Mouse (Mus musculus) Patski (cell line): ENCODE measurements at regions not wholly inside any gene's neighbourhood (a gene's known extent, or its start where the extent isn't known, plus 50 kb on each side); places are given as distances from the start of the nearest gene placed in this dataset.
"Not testable (repeated sequence)": the region's sequence is repeated elsewhere in the genome, so short reads cannot be mapped to it uniquely, and the experiment has no call there.

Experiments used
- ATAC-seq: fragments of 100-300 bp; one replicate; pipeline ENCODE4 v1.8.0; 2021
- CTCF ChIA-PET: fragments of 350-600 bp; sonication (Branson Sonifier 250); formaldehyde crosslinking; loops from one replicate; lab custom pipeline; 2022; ENCODE audit warnings: inconsistent platforms; lab: Charles Lee
- POLR2A ChIA-PET: fragments of 350-600 bp; sonication (Branson Sonifier 250); formaldehyde crosslinking; loops from one replicate; lab custom pipeline; 2022; ENCODE audit warnings: antibody characterized with exemption, inconsistent platforms; lab: Charles Lee
- DNase-seq: peaks from one replicate; pipeline ENCODE4 v3.0.0-alpha.2; 2011; ENCODE audit warnings: low read depth, low spot score
- H3K27me3 ChIP-seq: fragments of 371-371 bp; one replicate; pipeline ENCODE4 v1.5.1; 2021
- CTCF ChIP-seq: fragments of 100-300 bp; IDR thresholded peaks from one replicate; pipeline ENCODE4 v1.5.1; 2021
- in situ Hi-C: fragments of 300-500 bp; cut with MboI; formaldehyde crosslinking; loops from 3 replicates; pipeline ENCODE4 v1.11.1; 2018; ENCODE audit warnings: low pct_unique_long_range_greater_than_20kb, mixed read lengths

- ChIA-PET POLR2A (no interaction called here), CTCF (no interaction called here)
- no peak for TF ChIP-seq CTCF
- in situ Hi-C loops: no loop called here
- DNase-seq: no peak
- no peak for ATAC-seq
- H3K27me3 ChIP-seq: no peaks in the 10 kb centered on the region
These were observed 98.3 kb upstream of the Sec61g start for GRCm38 (mm10) chr11:16606435-16607214.

- DNase-seq, in situ Hi-C loops, ATAC-seq, CTCF ChIA-PET, H3K27me3 ChIP-seq, POLR2A ChIA-PET: not testable (repeated sequence)
These were observed 99.7 kb upstream of the Sec61g start for GRCm38 (mm10) chr11:16607900-16608422.

- ATAC-seq: no peak
- CTCF ChIA-PET: no interaction called here
- no peaks in the 10 kb centered on the region for H3K27me3 ChIP-seq
- TF ChIP-seq CTCF: no peak
- POLR2A ChIA-PET: no interaction called here
- DNase-seq: no peak
- in situ Hi-C loops: no loop called here
These were observed 103.5 kb upstream of the Sec61g start for GRCm38 (mm10) chr11:16611741-16612140.

GRCm38 (mm10) chr11:16612524-16612923 lies 104.2 kb upstream of the Sec61g start:
- ChIA-PET CTCF (no interaction called here), POLR2A (no interaction called here)
- in situ Hi-C loops: no loop called here
- DNase-seq (no peak), ATAC-seq (no peak)
- no peak for TF ChIP-seq CTCF
- no peaks in the 10 kb centered on the region for H3K27me3 ChIP-seq

- CTCF ChIA-PET: interaction anchor here (0.9 kb wide), 2 partner anchors 15 to 320 kb away, joined by 3 read pairs; no protein-coding TSS in a partner anchor
These were observed 111.5 kb upstream of the Sec61g start for GRCm38 (mm10) chr11:16619736-16620135.

GRCm38 (mm10) chr11:16623694-16624093 lies 115.4 kb upstream of the Sec61g start:
- no peak for ATAC-seq
- no peaks in the 10 kb centered on the region for H3K27me3 ChIP-seq
- ChIA-PET CTCF (interaction anchor here (1.0 kb wide), 1 partner anchor 41 kb away, joined by 3 read pairs; no protein-coding TSS in a partner anchor), POLR2A (interaction anchor here (1.0 kb wide), 1 partner anchor 31 kb away, joined by 3 read pairs; no protein-coding TSS in a partner anchor)
- in situ Hi-C loops: no loop called here
- TF ChIP-seq CTCF: peak; percentile 30
- DNase-seq: no peak

More at GRCm38 (mm10) chr11:16619736-16620135, 111.5 kb upstream of the Sec61g start:
- POLR2A ChIA-PET: no interaction called here
- no peaks in the 10 kb centered on the region for H3K27me3 ChIP-seq
- DNase-seq (no peak), ATAC-seq (no peak)
- no peak for TF ChIP-seq CTCF
- in situ Hi-C loops: no loop called here

GRCm38 (mm10) chr11:16627294-16628085 lies 119.2 kb upstream of the Sec61g start:
- TF ChIP-seq CTCF: no peak
- DNase-seq: no peak
- CTCF ChIA-PET: no interaction called here
- POLR2A ChIA-PET: no interaction called here
- in situ Hi-C loops: no loop called here
- H3K27me3 ChIP-seq: no peaks in the 10 kb centered on the region
- no peak for ATAC-seq

GRCm38 (mm10) chr11:16629410-16630129 lies 121.3 kb upstream of the Sec61g start:
- in situ Hi-C loops: no loop called here
- no peak for ATAC-seq
- CTCF ChIA-PET: interaction anchor here (1.4 kb wide), 1 partner anchor 13 kb away, joined by 3 read pairs; no protein-coding TSS in a partner anchor
- POLR2A ChIA-PET: no interaction called here
- TF ChIP-seq CTCF: no peak
- no peak for DNase-seq
- H3K27me3 ChIP-seq: no peaks in the 10 kb centered on the region

- in situ Hi-C loops, POLR2A ChIA-PET, H3K27me3 ChIP-seq, ATAC-seq, DNase-seq: not testable (repeated sequence)
- CTCF ChIA-PET: interaction anchor here (1.2 kb wide), 1 partner anchor 14 kb away, joined by 3 read pairs; no protein-coding TSS in a partner anchor
These were observed 116.2 kb upstream of the Egfr start for GRCm38 (mm10) chr11:16635796-16636195.

- ATAC-seq (no peak), DNase-seq (no peak)
- POLR2A ChIA-PET: no interaction called here
- no peaks in the 10 kb centered on the region for H3K27me3 ChIP-seq
- CTCF ChIA-PET: interaction anchor here (1.2 kb wide), 1 partner anchor 12 kb away, joined by 4 read pairs; no protein-coding TSS in a partner anchor
- in situ Hi-C loops: no loop called here
- TF ChIP-seq CTCF: no peak
These were observed 114.3 kb upstream of the Egfr start for GRCm38 (mm10) chr11:16637679-16638078.
